Mouse (Mus musculus) kidney, adult 9 months (tissue): Measurements from ENCODE around the gene Bcat2.

ENCODE experiments used
- DNase-seq: peaks from one replicate; pipeline ENCODE4 v3.0.0; 2022

Gene Bcat2

GRCm38 (mm10) chr7:45550821-45551511 lies 19.0 kb upstream of the Bcat2 start:
- DNase-seq: no peak

- no peak for DNase-seq
Observed at GRCm38 (mm10) chr7:45551512-45551883, 18.5 kb upstream of the Bcat2 start.

- no peak for DNase-seq
Observed at GRCm38 (mm10) chr7:45553519-45553918, 16.4 kb upstream of the Bcat2 start.

DNA sequence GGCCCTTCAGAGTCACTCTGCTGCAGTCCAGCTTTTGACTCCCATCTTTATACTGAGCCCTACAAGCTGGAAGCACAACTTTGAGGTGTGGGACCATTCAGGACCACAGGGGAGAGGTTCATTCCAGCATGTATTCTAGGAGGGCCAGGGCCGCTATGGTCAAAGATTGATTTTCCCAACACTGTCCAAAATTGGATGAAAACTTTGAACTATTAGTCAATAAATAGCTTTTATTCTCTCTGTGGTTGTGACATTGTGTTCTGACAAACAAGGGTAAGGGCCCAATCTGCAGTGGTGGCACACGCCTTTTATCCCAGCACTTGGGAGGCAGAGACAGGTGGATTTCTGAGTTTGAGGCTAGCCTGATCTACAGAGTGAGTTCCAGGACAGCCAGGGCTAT lies 16.0 kb upstream of the Bcat2 start:
- DNase-seq: no peak

DNA sequence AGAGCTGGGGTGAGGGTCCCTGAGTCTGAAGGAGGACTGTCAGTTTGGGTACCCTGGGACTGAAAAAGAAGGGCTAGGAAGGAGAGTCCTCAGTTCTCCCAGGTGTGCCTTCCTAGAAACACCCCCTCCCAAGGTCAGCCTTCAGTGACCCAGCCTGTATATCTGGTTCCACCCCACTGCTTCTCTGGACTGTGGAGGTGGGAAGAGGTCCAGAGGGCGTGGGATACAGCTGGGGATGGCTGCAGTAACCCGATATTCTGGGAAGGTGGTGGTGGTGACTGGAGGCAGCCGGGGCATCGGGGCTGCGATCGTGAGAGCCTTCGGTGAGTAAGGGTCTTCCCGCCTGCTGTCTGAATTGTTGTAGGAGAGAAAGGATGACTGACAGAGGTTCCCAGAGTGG lies 15.2 kb upstream of the Bcat2 start, which contains the start of gene Hsd17b14:
TSS of gene Hsd17b14 (plus strand) at position 150 of the 400 bp plus-strand sequence.
- DNase-seq: no peak

DNA sequence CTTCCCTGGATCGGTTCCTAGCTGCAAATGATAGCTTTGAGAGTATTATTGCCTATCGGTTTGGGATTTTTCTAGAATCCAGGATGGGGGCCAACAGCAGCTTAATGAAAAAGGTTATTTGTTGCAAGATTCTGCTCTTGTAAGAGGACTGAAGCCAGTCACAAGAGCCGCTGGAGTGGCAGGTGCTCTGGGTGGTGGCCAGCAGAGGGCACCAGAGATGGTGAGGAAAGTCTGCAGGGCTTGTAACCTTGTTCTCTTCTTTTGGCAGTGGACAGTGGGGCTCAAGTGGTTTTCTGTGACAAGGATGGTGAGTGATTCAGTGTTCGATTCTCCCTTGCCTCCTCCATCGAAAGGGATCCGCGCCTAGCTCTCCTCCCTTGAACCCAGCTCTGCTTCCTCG lies 14.2 kb upstream of the Bcat2 start:
- DNase-seq: peak; percentile 88

- no peak for DNase-seq
Observed at GRCm38 (mm10) chr7:45558907-45559306, 11.0 kb upstream of the Bcat2 start.

- DNase-seq: no peak
Observed at GRCm38 (mm10) chr7:45560241-45560640, 9.7 kb upstream of the Bcat2 start.

- peak; percentile 88 for DNase-seq
Observed at GRCm38 (mm10) chr7:45560843-45561623, 8.9 kb upstream of the Bcat2 start.

DNA sequence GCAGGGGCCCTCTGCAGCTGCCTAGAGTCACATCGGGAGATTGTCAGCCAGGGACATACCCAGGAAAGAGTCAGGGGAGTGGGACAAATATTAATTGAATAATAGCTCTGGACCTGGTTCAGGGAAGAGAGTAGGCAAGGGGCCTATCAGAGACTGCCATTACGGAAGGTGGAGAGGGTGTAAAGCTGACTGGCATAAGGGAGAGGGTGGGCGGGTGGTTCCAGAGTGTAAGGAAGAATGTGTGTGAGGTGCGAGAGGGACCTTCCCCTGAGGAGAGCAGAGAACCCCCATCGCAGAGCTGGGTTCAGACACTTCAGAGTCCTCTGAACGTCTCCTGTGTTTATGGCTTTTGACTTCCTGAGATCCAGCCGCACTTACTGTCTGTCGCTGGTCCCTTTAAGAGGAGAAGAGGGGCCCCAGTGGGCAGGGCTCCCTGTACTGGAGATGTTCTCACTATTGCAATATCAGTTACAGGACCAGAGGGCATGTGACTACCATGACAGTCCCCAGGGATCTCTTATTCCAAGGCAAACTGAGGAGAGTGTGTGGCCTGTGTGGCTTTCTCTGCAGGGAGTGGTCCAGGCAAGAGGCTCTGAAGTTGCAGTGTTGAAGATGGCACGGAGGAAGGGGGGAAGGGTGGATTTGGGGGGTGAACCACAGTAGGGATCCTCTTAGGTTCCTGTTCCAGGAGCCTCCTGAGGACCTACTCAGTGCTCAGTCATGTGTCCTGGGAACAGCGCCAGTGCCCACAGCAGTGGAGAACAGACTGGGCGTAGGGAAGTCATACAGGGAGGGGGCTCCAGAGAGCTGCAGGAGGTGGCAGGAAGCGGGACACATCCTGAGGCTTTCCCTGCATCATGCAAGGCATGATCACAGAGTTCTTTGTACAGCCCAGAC lies 8.1 kb upstream of the Bcat2 start:
- no peak for DNase-seq

DNA sequence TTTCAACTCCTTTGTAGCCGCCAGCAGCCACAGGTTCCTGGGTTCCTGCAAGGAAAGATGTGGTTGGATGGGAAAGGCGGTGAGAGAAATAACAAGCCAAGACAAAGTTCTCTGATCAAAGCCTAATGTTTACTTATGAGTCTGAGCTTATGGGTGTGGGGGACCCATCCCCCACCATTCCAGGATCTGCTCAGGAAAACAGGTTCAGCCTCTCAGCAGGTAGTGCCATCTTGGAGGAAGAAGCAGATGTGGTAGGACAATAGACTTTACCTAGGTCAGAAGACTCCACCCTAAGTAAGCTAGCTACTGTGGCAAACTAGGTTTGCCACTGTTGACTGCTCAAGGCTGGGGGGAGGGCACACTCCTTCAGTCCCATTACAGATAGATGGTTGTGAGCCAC lies 5.1 kb upstream of the Bcat2 start:
- no peak for DNase-seq

- no peak for DNase-seq
Observed at GRCm38 (mm10) chr7:45565446-45565845, 4.5 kb upstream of the Bcat2 start.

DNA sequence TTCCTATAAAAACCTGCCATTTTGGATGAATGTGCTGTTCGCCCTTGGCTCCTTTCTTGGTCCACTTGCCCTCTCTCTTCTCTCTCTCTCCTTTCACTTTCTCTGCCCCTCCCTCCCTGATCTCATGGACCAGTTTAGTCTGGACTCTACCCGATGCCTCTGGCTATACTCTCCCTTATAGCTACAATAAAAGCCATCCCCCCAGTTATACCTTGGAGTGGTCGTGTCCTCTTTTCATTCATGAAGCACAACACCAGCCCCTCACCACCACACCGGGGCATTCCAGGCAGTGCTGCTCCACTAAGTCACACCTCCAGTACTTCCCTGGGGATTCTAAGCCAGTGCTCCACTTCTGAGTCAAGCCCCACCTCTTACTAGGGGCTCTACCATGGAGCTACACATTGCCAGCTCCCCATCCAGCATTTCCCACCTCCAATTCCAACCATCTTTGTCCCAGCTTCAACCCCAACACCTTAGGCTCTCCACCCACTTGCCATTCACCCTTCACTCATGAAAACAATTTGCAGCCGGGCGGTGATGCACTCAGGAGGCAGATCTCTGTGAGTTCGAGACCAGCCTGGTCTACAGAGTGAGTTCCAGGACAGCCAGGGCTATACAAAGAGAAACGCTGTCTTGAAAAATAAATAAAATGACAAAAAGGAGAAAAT lies 2.7 kb upstream of the Bcat2 start:
- no peak for DNase-seq

DNA sequence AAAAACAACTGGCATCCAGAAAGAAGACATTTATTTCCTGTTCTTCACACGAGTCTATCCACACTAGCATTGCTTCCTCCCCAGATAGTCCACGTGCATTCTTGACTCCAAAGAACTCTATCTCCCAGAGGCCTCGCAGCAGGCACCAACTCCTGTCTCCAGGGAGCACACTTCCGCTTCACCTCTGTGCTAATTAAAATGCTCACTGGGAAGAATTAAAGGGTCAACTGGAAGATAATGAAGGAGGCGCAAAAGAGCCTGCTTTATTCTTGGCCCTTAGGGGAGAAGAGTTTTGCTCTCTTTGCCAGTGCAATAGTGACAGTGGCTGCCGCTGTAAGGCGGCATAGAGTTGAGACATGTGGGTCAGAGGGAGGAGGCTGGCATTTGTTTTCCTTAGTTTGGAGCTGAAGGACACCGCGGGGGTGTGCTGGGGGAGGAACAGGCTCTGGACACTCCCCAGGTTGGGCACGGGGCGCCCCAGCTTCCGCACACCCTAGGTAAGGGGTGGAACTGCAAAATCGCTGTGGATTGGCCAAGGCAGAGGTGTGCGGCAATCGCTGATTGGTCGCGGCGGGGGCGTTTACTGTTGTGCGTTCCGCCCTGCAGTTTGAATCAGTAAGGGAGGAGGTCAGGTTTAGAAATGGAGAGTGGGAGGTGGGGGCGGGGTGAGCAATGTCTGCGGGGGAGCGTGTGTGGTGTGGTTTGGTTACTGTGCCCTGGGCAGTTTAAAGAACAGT lies 2.0 kb upstream of the Bcat2 start:
- DNase-seq: peak; percentile 98

- DNase-seq: no peak
Observed at GRCm38 (mm10) chr7:45568601-45569473, 1.1 kb upstream of the Bcat2 start.

GRCm38 (mm10) chr7:45571966-45572365 lies 2.0 kb downstream of the Bcat2 start:
- DNase-seq: no peak

DNA sequence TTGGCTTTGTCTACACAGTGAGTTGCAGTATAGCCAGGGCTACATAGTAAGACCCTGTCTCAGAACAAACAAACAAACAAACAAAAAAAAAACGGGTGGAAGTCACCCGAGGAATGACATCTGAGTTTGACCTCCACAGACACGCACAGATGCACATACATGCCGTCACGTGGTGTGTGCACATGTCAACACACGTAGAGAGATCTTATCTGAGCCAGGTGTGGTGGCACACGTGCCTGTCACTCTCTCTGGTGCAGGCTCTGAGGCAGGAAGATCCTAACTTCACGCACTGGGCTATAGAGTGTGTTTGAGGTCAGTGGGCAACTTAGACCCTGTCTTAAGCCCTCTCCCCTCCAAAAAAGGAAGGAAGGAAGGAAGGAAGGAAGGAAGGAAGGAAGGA lies 4.0 kb downstream of the Bcat2 start:
- peak; percentile 61 for DNase-seq

- DNase-seq: peak; percentile 88
Observed at GRCm38 (mm10) chr7:45574472-45575379, 4.8 kb downstream of the Bcat2 start.

GRCm38 (mm10) chr7:45585923-45586322 lies 16.0 kb downstream of the Bcat2 start:
- no peak for DNase-seq
